Comparison of ENCODE assay signal across 13 mouse cellular contexts in the genomic region with DNA sequence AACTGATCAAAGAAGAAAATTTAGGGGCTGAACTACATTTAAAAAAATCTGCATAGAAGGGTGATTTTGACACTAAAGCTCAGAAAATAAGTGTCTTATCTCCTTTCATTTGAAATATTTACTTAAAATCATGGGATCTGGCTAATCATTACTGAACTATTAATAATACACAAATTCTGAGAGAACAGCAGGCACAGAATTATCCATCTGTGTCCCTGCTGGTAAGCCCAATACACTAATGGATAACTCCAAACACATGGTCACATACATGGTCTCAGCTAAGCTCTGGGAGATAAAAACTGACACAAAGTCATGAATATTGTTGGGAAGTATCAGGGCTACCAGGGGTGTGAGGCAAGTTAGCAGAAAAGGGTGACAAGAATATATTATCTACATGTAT.
"Had no signal": no experiment of that assay in that cellular context is flagged by ENCODE, and none has a peak within 500 bp of the region (broad histone marks: within the 10 kb centered on the region; RNA-seq: fewer than 3 reads in every experiment).

No protein-coding gene starts in this region.

- DNase-seq: lung, adult 2 months; lung, postnatal 14 days; lung, postnatal 36 days; right cerebral cortex, postnatal 14 days; thymus, adult 18-20 months; thymus, postnatal 14 days; thymus, postnatal 36 days had no signal

- H3K27me3 ChIP-seq: lung, embryonic 15.5 days; megakaryocyte, embryonic 14.5 days; midbrain, embryonic 13.5 days; midbrain, embryonic 15.5 days; neural tube, embryonic 12.5 days had no signal

- H3K27ac ChIP-seq: lung, embryonic 15.5 days; macrophage; midbrain, embryonic 13.5 days; midbrain, embryonic 15.5 days; neural tube, embryonic 12.5 days had no signal

- H3K4me3 ChIP-seq: lung, embryonic 15.5 days; megakaryocyte, embryonic 14.5 days; midbrain, embryonic 13.5 days; midbrain, embryonic 15.5 days; neural tube, embryonic 12.5 days had no signal

- H3K4me1 ChIP-seq: lung, embryonic 15.5 days; megakaryocyte, embryonic 14.5 days; midbrain, embryonic 13.5 days; midbrain, embryonic 15.5 days; neural tube, embryonic 12.5 days had no signal

- H3K9me3 ChIP-seq: lung, embryonic 15.5 days; megakaryocyte, embryonic 14.5 days; midbrain, embryonic 13.5 days; midbrain, embryonic 15.5 days; neural tube, embryonic 12.5 days had no signal

- H3K36me3 ChIP-seq: lung, embryonic 15.5 days; midbrain, embryonic 13.5 days; midbrain, embryonic 15.5 days; neural tube, embryonic 12.5 days had no signal
